Mouse (Mus musculus) urinary bladder, postnatal 36 days (tissue): Measurements from ENCODE around the gene Kif11.
A peak's percentile ranks its signal among the peaks of the same experiment; 100 is the strongest.

Source experiments
- DNase-seq, 2 experiments: peaks; one replicate each; pipeline ENCODE4 v3.0.0; 2022; ENCODE audit warnings: low spot score in 2 of 2, mixed read lengths in 1 of 2

Gene Kif11

GRCm38 (mm10) chr19:37375755-37376615 lies at the start of gene Kif11:
TSS of gene Kif11 (plus strand) at chr19:37376403.
- peak; percentile 94 to 95 for DNase-seq

DNA sequence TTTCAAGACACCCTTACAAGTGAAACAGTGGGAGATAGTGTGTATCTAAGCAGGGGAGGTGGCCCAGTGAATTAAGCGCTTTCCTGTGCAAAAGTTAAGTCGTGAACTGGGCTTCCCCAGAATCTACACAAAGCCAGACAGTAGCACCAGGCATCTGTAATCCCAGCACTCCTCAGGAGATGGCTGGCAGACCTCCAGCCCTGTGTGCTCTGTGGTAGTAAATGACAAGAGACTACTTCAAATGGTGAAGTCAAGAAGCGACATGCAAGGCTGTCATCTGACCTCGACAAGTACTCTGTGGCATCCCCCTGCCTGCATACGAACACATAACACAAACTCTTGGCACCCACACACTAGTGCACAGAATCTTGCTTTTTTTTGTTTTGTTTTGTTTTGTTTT lies 49.0 kb upstream of the Kif11 start:
- no peak for DNase-seq

DNA sequence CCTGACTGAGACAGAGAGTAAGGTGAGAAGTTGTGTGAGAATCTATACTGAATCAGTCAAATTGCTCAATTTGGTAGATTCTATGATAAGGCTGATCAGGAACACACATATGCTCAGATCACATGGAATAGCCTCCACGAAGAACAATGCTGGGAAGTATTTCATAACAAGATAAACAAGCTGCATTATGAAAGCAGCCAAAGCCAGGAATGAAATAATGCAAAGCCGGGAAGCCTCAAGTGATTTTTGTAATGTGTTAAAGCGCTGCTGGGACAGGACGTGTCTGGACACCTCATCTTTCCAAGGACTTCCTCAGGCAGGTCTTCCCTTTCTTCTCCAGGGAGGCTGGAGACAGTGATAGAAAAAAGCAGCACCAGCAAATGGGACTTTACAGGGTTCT lies 43.5 kb upstream of the Kif11 start:
- DNase-seq: no peak

GRCm38 (mm10) chr19:37333357-37333756 lies 42.8 kb upstream of the Kif11 start:
- DNase-seq: no peak

DNA sequence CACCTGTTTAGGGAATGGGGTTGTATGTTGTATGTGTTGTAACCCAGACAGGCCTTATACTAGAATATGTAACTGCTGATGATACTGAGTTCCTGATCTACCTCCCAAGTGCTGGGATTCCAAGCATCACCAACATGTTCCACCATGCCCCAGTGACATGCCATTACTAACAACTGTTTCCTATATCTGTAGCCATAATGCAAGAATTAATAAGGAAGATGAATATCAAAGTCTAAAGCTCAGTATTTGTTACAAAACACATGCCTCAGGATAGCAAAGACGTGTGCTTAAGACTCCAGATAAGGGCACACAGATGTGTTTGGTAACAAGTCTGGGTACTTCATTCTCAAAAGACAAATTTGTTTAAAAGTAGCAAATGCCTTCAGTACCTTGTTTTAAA lies 40.8 kb upstream of the Kif11 start:
- DNase-seq: no peak

- no peak for DNase-seq
Measured at GRCm38 (mm10) chr19:37337752-37338151, 38.5 kb upstream of the Kif11 start, which contains the start of gene Ide. TSS of gene Ide (minus strand) at chr19:37337852.

DNA sequence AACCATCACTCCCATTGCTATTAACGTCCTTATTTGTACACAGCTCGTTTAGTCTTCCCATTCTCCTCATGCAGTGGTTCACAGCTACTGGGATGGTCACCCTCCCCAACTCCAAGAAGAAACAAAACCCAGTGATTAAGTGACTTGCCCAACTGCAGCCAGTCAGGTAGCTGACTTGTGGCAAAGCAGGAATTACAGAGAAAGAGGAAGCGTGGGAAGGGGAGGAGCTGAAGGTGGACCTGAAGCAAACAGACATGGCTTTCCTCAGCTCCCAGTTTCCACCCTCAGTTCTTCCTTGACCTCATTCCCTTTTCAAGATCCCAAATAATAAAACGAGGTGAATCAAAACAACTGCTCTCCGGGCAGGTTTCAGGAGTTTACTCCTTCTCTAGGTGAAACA lies 35.7 kb upstream of the Kif11 start:
- DNase-seq: no peak

DNA sequence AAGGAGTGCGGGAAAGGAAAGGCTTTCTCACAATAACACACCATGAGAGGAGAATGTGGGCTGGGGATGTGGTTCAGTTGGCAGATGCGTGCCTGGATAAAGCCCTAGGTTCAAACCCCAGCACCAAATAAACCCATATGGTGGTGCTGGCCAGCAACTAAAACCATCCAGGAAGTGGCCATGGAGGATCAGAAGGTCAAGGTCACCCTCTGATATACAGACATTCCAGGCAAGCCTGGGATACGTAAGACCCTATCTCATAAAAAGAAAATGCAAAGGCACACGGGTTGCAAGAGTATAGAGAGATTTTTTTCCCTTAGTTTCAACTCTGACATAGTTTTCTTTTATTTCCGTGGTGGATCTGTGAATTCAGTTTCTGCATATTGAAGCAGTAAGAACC lies 35.3 kb upstream of the Kif11 start:
- DNase-seq: no peak

DNA sequence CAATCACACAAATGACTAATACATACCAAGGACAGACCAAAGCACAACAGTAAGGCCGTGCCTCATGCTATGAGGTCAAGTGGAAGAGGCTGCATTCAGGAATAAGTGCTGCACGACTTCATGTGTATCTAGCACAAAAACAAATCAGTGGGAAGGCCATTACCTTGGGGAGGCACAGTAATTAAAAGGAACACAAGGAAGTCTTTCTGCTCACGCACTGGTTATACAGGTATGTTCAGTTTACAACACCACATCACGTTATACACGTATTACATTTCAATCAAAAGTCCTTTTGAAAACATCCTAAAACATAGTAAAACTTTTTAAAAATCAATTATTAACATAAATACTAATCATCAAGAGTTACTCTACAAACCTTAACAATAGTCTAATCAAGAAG lies 32.3 kb upstream of the Kif11 start:
- DNase-seq: no peak

GRCm38 (mm10) chr19:37346258-37346657 lies 29.9 kb upstream of the Kif11 start:
- DNase-seq: no peak

DNA sequence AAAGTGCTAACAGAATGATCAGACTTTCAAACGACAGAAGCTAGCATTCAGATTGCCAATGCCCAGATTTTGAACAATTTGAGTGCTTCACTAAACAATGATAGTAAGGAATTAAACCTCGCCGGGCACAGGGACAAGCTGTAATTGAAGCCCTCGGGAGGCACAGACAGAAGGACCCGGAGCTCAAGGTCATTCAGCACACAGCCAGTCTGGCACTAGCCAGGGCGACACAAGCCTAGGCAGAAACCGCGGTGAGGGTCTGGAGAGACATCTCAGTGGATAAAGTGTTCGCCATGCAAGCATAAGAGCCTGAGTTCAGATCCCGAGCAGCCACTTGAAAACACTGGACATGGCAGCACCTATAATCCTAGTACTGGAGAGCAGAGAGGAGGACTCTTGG lies 27.9 kb upstream of the Kif11 start:
- no peak for DNase-seq

GRCm38 (mm10) chr19:37348952-37349351 lies 27.3 kb upstream of the Kif11 start:
- no peak for DNase-seq

GRCm38 (mm10) chr19:37352756-37353155 lies 23.4 kb upstream of the Kif11 start:
- DNase-seq: no peak

GRCm38 (mm10) chr19:37353331-37353730 lies 22.9 kb upstream of the Kif11 start:
- DNase-seq: peak; percentile 44 to 63

DNA sequence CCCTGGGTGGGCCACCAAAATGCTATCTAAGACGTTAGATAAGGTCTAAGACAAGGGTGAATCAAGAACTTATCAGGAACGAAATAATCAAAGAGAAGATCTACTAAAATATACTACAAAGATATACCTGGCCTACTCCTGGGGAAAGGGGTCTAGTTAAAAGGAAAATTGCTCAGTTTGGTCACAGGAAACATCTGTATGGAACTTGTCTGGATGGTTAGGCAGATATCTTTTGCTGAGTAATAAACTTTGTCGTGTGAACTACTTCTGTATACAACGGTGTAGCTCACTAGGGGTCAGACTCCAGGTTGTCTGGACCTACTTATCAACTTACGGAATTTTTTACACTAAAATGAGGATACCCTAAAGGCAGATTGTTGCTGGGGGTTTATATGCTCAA lies 16.2 kb upstream of the Kif11 start:
- no peak for DNase-seq

DNA sequence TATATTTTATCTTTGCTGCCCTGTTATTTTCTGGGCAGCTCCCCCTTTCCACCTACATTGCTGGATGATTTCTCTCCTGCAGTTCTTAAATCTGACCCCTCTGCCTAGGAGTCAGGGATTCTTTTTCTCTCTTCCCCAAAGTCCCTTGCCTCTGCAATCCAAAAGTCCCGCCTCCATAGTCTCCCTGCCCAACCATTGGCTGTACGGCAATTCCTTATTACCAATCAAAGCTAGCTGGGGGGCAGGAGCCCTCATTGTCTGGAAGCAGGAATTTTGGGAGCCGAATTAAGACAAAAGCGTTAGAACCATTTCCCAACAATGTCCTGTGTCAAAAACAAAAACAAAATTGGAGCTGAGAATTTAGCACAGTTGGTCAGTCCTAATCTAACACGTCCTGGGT lies 13.7 kb upstream of the Kif11 start:
- DNase-seq: no peak

- DNase-seq: no peak
Measured at GRCm38 (mm10) chr19:37363128-37363939, 12.9 kb upstream of the Kif11 start.

- no peak for DNase-seq
Measured at GRCm38 (mm10) chr19:37368990-37369389, 7.2 kb upstream of the Kif11 start.

GRCm38 (mm10) chr19:37369921-37370320 lies 6.3 kb upstream of the Kif11 start:
- no peak for DNase-seq

- no peak for DNase-seq
Measured at GRCm38 (mm10) chr19:37370356-37370755, 5.8 kb upstream of the Kif11 start.

- no peak for DNase-seq
Measured at GRCm38 (mm10) chr19:37374941-37375754, 1.1 kb upstream of the Kif11 start.

GRCm38 (mm10) chr19:37376841-37377240 lies 638 bp downstream of the Kif11 start:
- DNase-seq: no peak
